Mouse (Mus musculus): Measurements from ENCODE around the gene Prkd2. TPM values are rescaled to one million over a fixed set of nuclear protein-coding genes. Genes with fewer than 3 reads are reported as not detected.

Gene Prkd2
- polyA plus RNA-seq, 1 experiment from 2014 or later, result 10.3 TPM

- Histone ChIP-seq H3K27me3 (replicated peaks; ENCODE audit: control insufficient read depth, insufficient read depth, low read length) (no peaks in the 10 kb centered on the region), H3K9me3 (ENCODE audit: control insufficient read depth, low read length) (no peaks in the 10 kb centered on the region), H3K4me1 (ENCODE audit: control insufficient read depth, insufficient read depth, low read length) (peaks cover 9% of the 10 kb centered on the region), H3K4me3 (ENCODE audit: low read length) (no peak overlapping the region), H3K9ac (ENCODE audit: low read depth, low read length) (no peak overlapping the region), H3K27ac (ENCODE audit: low read length) (no peak overlapping the region), H3K36me3 (ENCODE audit: control insufficient read depth, insufficient read depth, low read length) (no peaks in the 10 kb centered on the region), H3K4me2 (ENCODE audit: low read depth, low read length) (no peak overlapping the region)
- ATAC-seq, result no peak
- WGBS, result 95% methylated on average over 4 of the region's 4 CpGs
Observed at GRCm38 (mm10) chr7:16873392-16873791, 30.7 kb downstream of the Prkd2 start.

DNA sequence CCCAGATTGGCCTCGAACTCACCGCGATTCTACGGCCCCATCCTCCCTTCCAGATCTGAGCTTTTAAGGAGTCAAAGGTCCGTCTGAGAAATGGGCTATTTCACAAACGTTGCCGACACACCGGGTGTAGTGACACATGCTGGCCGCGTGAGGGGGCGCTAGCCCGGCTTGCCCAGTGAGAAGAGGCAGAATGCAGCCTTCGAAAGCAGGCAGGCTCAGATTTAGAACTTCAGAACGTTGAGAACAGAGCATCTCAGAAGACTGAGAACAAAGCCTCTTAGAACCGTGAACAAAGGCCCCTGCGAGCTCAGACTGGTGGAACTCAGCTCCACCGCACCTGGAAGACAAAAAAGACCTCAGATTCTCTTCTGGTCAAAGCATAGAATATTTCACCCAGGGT is 31.5 kb downstream of the Prkd2 start:
- peak overlapping the region; percentile 37 for H3K4me3 ChIP-seq (ENCODE audit: low read length)
- WGBS, result 4% methylated on average over 17 of the region's 17 CpGs
- peaks cover 13% of the 10 kb centered on the region for H3K4me1 ChIP-seq (ENCODE audit: control insufficient read depth, insufficient read depth, low read length)
- ATAC-seq, result no peak
- peak overlapping the region; percentile 44; the same call in 1 of the 2 replicates for H3K9ac ChIP-seq (ENCODE audit: low read depth, low read length)
- no peaks in the 10 kb centered on the region for H3K27me3 ChIP-seq (replicated peaks; ENCODE audit: control insufficient read depth, insufficient read depth, low read length)
- no peaks in the 10 kb centered on the region for H3K36me3 ChIP-seq (ENCODE audit: control insufficient read depth, insufficient read depth, low read length)
- H3K9me3 ChIP-seq (ENCODE audit: control insufficient read depth, low read length), result no peaks in the 10 kb centered on the region
- peak overlapping the region; percentile 50 for H3K4me2 ChIP-seq (ENCODE audit: low read depth, low read length)
- H3K27ac ChIP-seq (ENCODE audit: low read length), result peak overlapping the region; percentile 91

- Histone ChIP-seq H3K36me3 (ENCODE audit: control insufficient read depth, insufficient read depth, low read length) (no peaks in the 10 kb centered on the region), H3K4me1 (ENCODE audit: control insufficient read depth, insufficient read depth, low read length) (peaks cover 13% of the 10 kb centered on the region), H3K4me3 (ENCODE audit: low read length) (peak overlapping the region; percentile 61), H3K9me3 (ENCODE audit: control insufficient read depth, low read length) (no peaks in the 10 kb centered on the region), H3K9ac (ENCODE audit: low read depth, low read length) (peak overlapping the region; percentile 72; the same call in 1 of the 2 replicates), H3K27ac (ENCODE audit: low read length) (peak overlapping the region; percentile 91), H3K27me3 (replicated peaks; ENCODE audit: control insufficient read depth, insufficient read depth, low read length) (no peaks in the 10 kb centered on the region), H3K4me2 (ENCODE audit: low read depth, low read length) (peak overlapping the region; percentile 70)
- under 1% methylated on average over 33 of the region's 33 CpGs for WGBS
- peak; percentile 96 for ATAC-seq
Observed at GRCm38 (mm10) chr7:16874756-16875309, 32.1 kb downstream of the Prkd2 start.

- Histone ChIP-seq H3K4me2 (ENCODE audit: low read depth, low read length) (peak within 1 kb of the TSS; percentile 70), H3K9me3 (ENCODE audit: control insufficient read depth, low read length) (no peaks in the 10 kb centered on the region), H3K36me3 (ENCODE audit: control insufficient read depth, insufficient read depth, low read length) (no peaks in the 10 kb centered on the region), H3K27me3 (replicated peaks; ENCODE audit: control insufficient read depth, insufficient read depth, low read length) (no peaks in the 10 kb centered on the region), H3K9ac (ENCODE audit: low read depth, low read length) (peak within 1 kb of the TSS; percentile 72), H3K4me1 (ENCODE audit: control insufficient read depth, insufficient read depth, low read length) (peaks cover 15% of the 10 kb centered on the region), H3K27ac (ENCODE audit: low read length) (peak within 1 kb of the TSS; percentile 91), H3K4me3 (ENCODE audit: low read length) (peak within 1 kb of the TSS; percentile 61)
- no peak for ATAC-seq
- 0% methylated on average over 1 of the region's 1 CpGs for WGBS
Observed at GRCm38 (mm10) chr7:16875310-16875325, 32.4 kb downstream of the Prkd2 start, which contains the start of gene Dact3. TSS of gene Dact3 (plus strand) at chr7:16875317.

GRCm38 (mm10) chr7:16875326-16875725 is 32.6 kb downstream of the Prkd2 start:
- WGBS, result under 1% methylated on average over 39 of the region's 42 CpGs
- H3K4me2 ChIP-seq (ENCODE audit: low read depth, low read length), result peak overlapping the region; percentile 70
- peak overlapping the region; percentile 47 for H3K27ac ChIP-seq (ENCODE audit: low read length)
- H3K9me3 ChIP-seq (ENCODE audit: control insufficient read depth, low read length), result no peaks in the 10 kb centered on the region
- no peaks in the 10 kb centered on the region for H3K27me3 ChIP-seq (replicated peaks; ENCODE audit: control insufficient read depth, insufficient read depth, low read length)
- peak overlapping the region; percentile 72 for H3K9ac ChIP-seq (ENCODE audit: low read depth, low read length)
- H3K4me1 ChIP-seq (ENCODE audit: control insufficient read depth, insufficient read depth, low read length), result peaks cover 17% of the 10 kb centered on the region
- H3K36me3 ChIP-seq (ENCODE audit: control insufficient read depth, insufficient read depth, low read length), result no peaks in the 10 kb centered on the region
- ATAC-seq, result no peak; the same call in 1 of the 2 replicates
- peak overlapping the region; percentile 61 for H3K4me3 ChIP-seq (ENCODE audit: low read length)

- no peak for ATAC-seq
- peak overlapping the region; percentile 61 for H3K4me3 ChIP-seq (ENCODE audit: low read length)
- peak overlapping the region; percentile 74 for H3K27ac ChIP-seq (ENCODE audit: low read length)
- H3K4me2 ChIP-seq (ENCODE audit: low read depth, low read length), result peak overlapping the region; percentile 70
- H3K9ac ChIP-seq (ENCODE audit: low read depth, low read length), result peak overlapping the region; percentile 72
- 10% methylated on average over 11 of the region's 11 CpGs for WGBS
- no peaks in the 10 kb centered on the region for H3K9me3 ChIP-seq (ENCODE audit: control insufficient read depth, low read length)
- H3K27me3 ChIP-seq (replicated peaks; ENCODE audit: control insufficient read depth, insufficient read depth, low read length), result no peaks in the 10 kb centered on the region
- peaks cover 24% of the 10 kb centered on the region for H3K4me1 ChIP-seq (ENCODE audit: control insufficient read depth, insufficient read depth, low read length)
- H3K36me3 ChIP-seq (ENCODE audit: control insufficient read depth, insufficient read depth, low read length), result peaks cover under 1% of the 10 kb centered on the region; the same call in 1 of the 2 replicates
Observed at GRCm38 (mm10) chr7:16876006-16876405, 33.3 kb downstream of the Prkd2 start.

- peak overlapping the region; percentile 70 for H3K4me2 ChIP-seq (ENCODE audit: low read depth, low read length)
- peak overlapping the region; percentile 74 for H3K27ac ChIP-seq (ENCODE audit: low read length)
- peak overlapping the region; percentile 61 for H3K4me3 ChIP-seq (ENCODE audit: low read length)
- peaks cover 6% of the 10 kb centered on the region; the same call in 1 of the 2 replicates for H3K36me3 ChIP-seq (ENCODE audit: control insufficient read depth, insufficient read depth, low read length)
- H3K9ac ChIP-seq (ENCODE audit: low read depth, low read length), result peak overlapping the region; percentile 72
- no peak for ATAC-seq
- peaks cover 24% of the 10 kb centered on the region for H3K4me1 ChIP-seq (ENCODE audit: control insufficient read depth, insufficient read depth, low read length)
- no peaks in the 10 kb centered on the region for H3K27me3 ChIP-seq (replicated peaks; ENCODE audit: control insufficient read depth, insufficient read depth, low read length)
- H3K9me3 ChIP-seq (ENCODE audit: control insufficient read depth, low read length), result no peaks in the 10 kb centered on the region
- 12% methylated on average over 13 of the region's 13 CpGs for WGBS
Observed at GRCm38 (mm10) chr7:16876608-16877007, 33.9 kb downstream of the Prkd2 start.

DNA sequence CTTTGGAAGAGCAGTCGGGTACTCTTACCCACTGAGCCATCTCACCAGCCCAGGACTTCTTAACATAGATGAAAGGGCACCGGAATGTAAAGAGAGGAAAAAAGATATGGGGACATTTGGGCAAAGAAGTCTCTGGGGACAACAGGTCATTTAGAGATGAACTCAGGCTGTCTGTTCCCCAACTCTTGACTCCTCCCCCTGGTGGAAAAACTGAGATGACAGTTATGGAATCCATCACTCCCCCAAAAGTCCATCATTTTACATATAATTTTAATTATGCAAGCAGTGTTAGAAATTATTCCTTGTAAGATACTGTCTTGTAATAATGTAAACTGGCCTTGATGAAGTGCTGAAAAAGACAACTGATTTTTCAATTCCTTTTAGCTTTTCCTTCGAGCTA is 35.0 kb downstream of the Prkd2 start:
- H3K4me3 ChIP-seq (ENCODE audit: low read length), result no peak overlapping the region
- ATAC-seq, result no peak
- peaks cover 6% of the 10 kb centered on the region; the same call in 1 of the 2 replicates for H3K36me3 ChIP-seq (ENCODE audit: control insufficient read depth, insufficient read depth, low read length)
- WGBS, result 89% methylated on average over 3 of the region's 3 CpGs
- H3K9ac ChIP-seq (ENCODE audit: low read depth, low read length), result no peak overlapping the region
- no peaks in the 10 kb centered on the region for H3K27me3 ChIP-seq (replicated peaks; ENCODE audit: control insufficient read depth, insufficient read depth, low read length)
- peaks cover 24% of the 10 kb centered on the region for H3K4me1 ChIP-seq (ENCODE audit: control insufficient read depth, insufficient read depth, low read length)
- no peaks in the 10 kb centered on the region for H3K9me3 ChIP-seq (ENCODE audit: control insufficient read depth, low read length)
- H3K4me2 ChIP-seq (ENCODE audit: low read depth, low read length), result no peak overlapping the region
- H3K27ac ChIP-seq (ENCODE audit: low read length), result no peak overlapping the region

- Histone ChIP-seq H3K27me3 (replicated peaks; ENCODE audit: control insufficient read depth, insufficient read depth, low read length) (no peaks in the 10 kb centered on the region; the same call in 1 of the 2 replicates), H3K4me3 (ENCODE audit: low read length) (no peak overlapping the region), H3K4me1 (ENCODE audit: control insufficient read depth, insufficient read depth, low read length) (peaks cover 24% of the 10 kb centered on the region), H3K4me2 (ENCODE audit: low read depth, low read length) (no peak overlapping the region), H3K36me3 (ENCODE audit: control insufficient read depth, insufficient read depth, low read length) (peaks cover 16% of the 10 kb centered on the region), H3K27ac (ENCODE audit: low read length) (peak overlapping the region; percentile 38; the same call in 1 of the 2 replicates), H3K9ac (ENCODE audit: low read depth, low read length) (peak overlapping the region; percentile 31; the same call in 1 of the 2 replicates), H3K9me3 (ENCODE audit: control insufficient read depth, low read length) (peaks cover 1% of the 10 kb centered on the region; the same call in 1 of the 2 replicates)
- 26% methylated on average over 9 of the region's 9 CpGs for WGBS
- ATAC-seq, result no peak
Observed at GRCm38 (mm10) chr7:16879796-16880547, 37.3 kb downstream of the Prkd2 start.
